Comparison of ENCODE assay signal across 8 mouse cellular contexts in the genomic region with DNA sequence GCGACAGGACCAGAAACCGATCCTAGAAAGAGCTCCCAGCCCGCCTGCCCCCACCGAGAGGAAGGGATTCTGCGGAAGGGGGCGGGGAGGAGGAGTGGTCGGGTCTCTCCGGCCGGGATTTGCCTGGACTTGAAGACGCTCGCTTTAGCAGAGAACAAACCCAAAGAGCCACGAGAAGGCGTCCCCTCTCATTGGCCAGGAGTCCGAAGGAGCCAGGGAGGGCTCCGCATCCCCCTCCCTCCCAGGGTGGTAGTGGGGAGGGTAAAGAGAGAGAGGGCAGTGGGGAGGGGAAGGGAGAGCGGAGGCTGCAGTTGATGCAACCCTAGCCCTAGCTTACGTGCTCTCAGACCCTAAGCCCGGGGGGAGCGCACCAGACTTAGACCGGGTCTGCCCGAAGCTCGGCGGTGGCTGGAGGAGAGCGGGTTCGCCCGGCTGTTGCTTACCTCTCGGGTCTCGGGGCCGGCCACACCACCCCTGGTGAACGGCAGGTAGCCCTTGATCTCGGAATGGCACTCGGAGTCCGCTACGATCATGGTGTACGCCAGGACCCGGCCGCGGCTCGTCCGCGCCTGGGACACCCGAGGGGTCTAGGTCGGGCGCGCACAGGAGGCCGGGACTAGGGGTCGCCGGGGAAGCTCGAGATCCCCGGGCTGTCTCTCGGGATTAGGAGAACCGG. TPM values are rescaled to one million over a fixed set of nuclear protein-coding genes. Genes with fewer than 3 reads are reported as not detected.
DNase-seq lines count a peak whose midpoint lies in the region; ATAC-seq and TF ChIP-seq lines count a peak whose summit lies in the region.

No protein-coding gene starts in this region.

- peak overlapping the region; percentile 74 for H3K9ac ChIP-seq in embryonic facial prominence, embryonic 14.5 days (ENCODE audit: low read depth, low read length)
- peak overlapping the region; percentile 72 for H3K9ac ChIP-seq in heart, adult 2 months (ENCODE audit: low read depth, low read length)
- peak overlapping the region; percentile 88 for H3K9ac ChIP-seq in liver, embryonic 11.5 days (ENCODE audit: low read depth, low read length)

- peak; percentile 56 to 63 for DNase-seq in B cell, adult 2 months
- DNase-seq in adrenal gland, postnatal 25 days: peak; percentile 76
- peak; percentile 95 for DNase-seq in embryonic facial prominence, embryonic 14.5 days (ENCODE audit: low spot score)
- peak; percentile 80 to 82 for DNase-seq in heart, adult 2 months
- DNase-seq in kidney, adult 2 months: peak; percentile 95
- DNase-seq in liver, embryonic 11.5 days (ENCODE audit: low spot score): peak; percentile 80
- DNase-seq in natural killer cell, adult 2 months (ENCODE audit: low spot score in 2 of 2): peak; percentile 32 to 34

- H3K27me3 ChIP-seq in embryonic facial prominence, embryonic 14.5 days (replicated peaks; ENCODE audit: control insufficient read depth, insufficient read depth, low read length): no peaks in the 10 kb centered on the region
- no peaks in the 10 kb centered on the region for H3K27me3 ChIP-seq in heart, adult 2 months (ENCODE audit: control insufficient read depth, insufficient read depth, low read length)
- no peaks in the 10 kb centered on the region for H3K27me3 ChIP-seq in kidney, adult 2 months (replicated peaks; ENCODE audit: control insufficient read depth, insufficient read depth, low read length)
- H3K27me3 ChIP-seq in liver, embryonic 11.5 days (replicated peaks; ENCODE audit: control insufficient read depth, insufficient read depth, low read length): no peaks in the 10 kb centered on the region
- no peaks in the 10 kb centered on the region for H3K27me3 ChIP-seq in testis, adult 2 months (ENCODE audit: control insufficient read depth, insufficient read depth, low read length)

- TF ChIP-seq POLR2A in heart, adult 2 months (IDR thresholded peaks at IDR 0.05; ENCODE audit: insufficient read depth, low read depth, low read length): no peak
- peak; percentile 5 for TF ChIP-seq POLR2A in kidney, adult 2 months (IDR thresholded peaks at IDR 0.05; ENCODE audit: low read depth, low read length)
- no peak for TF ChIP-seq POLR2A in testis, adult 2 months (IDR thresholded peaks at IDR 0.05; ENCODE audit: control insufficient read depth, low read depth, low read length)

- TF ChIP-seq CTCF in heart, adult 2 months (IDR thresholded peaks at IDR 0.05): no peak
- TF ChIP-seq CTCF in kidney, adult 2 months (conservative IDR thresholded peaks at IDR 0.05; ENCODE audit: insufficient read depth, insufficient read length, low read depth, low read length): no peak
- TF ChIP-seq CTCF in testis, adult 2 months (IDR thresholded peaks at IDR 0.05; ENCODE audit: control insufficient read depth, insufficient read depth, insufficient replicate concordance, low read depth, low read length): no peak

- peak overlapping the region; percentile 85 for H3K4me2 ChIP-seq in embryonic facial prominence, embryonic 14.5 days (ENCODE audit: low read depth, low read length)
- peak overlapping the region; percentile 93 for H3K4me2 ChIP-seq in liver, embryonic 11.5 days

- peaks cover 7% of the 10 kb centered on the region; the same call in 1 of the 2 replicates for H3K4me1 ChIP-seq in embryonic facial prominence, embryonic 14.5 days (ENCODE audit: control insufficient read depth, insufficient read depth, low read length)
- peaks cover 2% of the 10 kb centered on the region; the same call in 1 of the 2 replicates for H3K4me1 ChIP-seq in heart, adult 2 months (ENCODE audit: control insufficient read depth, insufficient read depth, low read length)
- H3K4me1 ChIP-seq in kidney, adult 2 months (ENCODE audit: control insufficient read depth, insufficient read depth, low read length): peaks cover 17% of the 10 kb centered on the region; the same call in 1 of the 2 replicates
- H3K4me1 ChIP-seq in liver, embryonic 11.5 days (replicated peaks; ENCODE audit: control insufficient read depth, insufficient read depth, low read length): peaks cover 51% of the 10 kb centered on the region
- H3K4me1 ChIP-seq in testis, adult 2 months (ENCODE audit: control insufficient read depth, insufficient read depth, low read length): peaks cover 20% of the 10 kb centered on the region

- peak overlapping the region; percentile 76 for H3K4me3 ChIP-seq in embryonic facial prominence, embryonic 14.5 days (ENCODE audit: low read depth, low read length)
- H3K4me3 ChIP-seq in heart, adult 2 months: peak overlapping the region; percentile 68
- peak overlapping the region; percentile 75 for H3K4me3 ChIP-seq in kidney, adult 2 months (ENCODE audit: insufficient read depth, low read depth, low read length)
- H3K4me3 ChIP-seq in liver, embryonic 11.5 days (ENCODE audit: low read depth, low read length): peak overlapping the region; percentile 90
- H3K4me3 ChIP-seq in testis, adult 2 months (ENCODE audit: control insufficient read depth, low read depth, low read length): peak overlapping the region; percentile 86

- no peak for TF ChIP-seq EP300 in heart, adult 2 months (IDR thresholded peaks at IDR 0.05; ENCODE audit: insufficient read depth, low read depth, low read length)

- peak; percentile 77 for ATAC-seq in embryonic facial prominence, embryonic 14.5 days (ENCODE audit: low read depth)
- peak; percentile 21; the same call in 1 of the 2 replicates for ATAC-seq in liver, embryonic 11.5 days (replicated peaks; ENCODE audit: low FRiP score)

- under 1% methylated on average over 30 of the region's 52 CpGs for WGBS in embryonic facial prominence, embryonic 14.5 days
- under 1% methylated on average over 52 of the region's 52 CpGs for WGBS in heart, adult 2 months
- under 1% methylated on average over 52 of the region's 52 CpGs for WGBS in kidney, adult 2 months
- under 1% methylated on average over 51 of the region's 52 CpGs for WGBS in liver, embryonic 11.5 days

- no peaks in the 10 kb centered on the region; the same call in 1 of the 2 replicates for H3K79me2 ChIP-seq in heart, adult 2 months (replicated peaks; ENCODE audit: control insufficient read depth, insufficient read depth, low read length)

- intact Hi-C loops in heart, adult 2 months (cut with DNase I): loop anchor here (5.0 to 10.0 kb wide), 3 partner anchors 157 to 295 kb away; partner anchors contain the start of genes Rcc1 and Ythdf2

- H3K9me3 ChIP-seq in embryonic facial prominence, embryonic 14.5 days (ENCODE audit: control insufficient read depth, low read length): no peaks in the 10 kb centered on the region
- H3K9me3 ChIP-seq in liver, embryonic 11.5 days (ENCODE audit: control insufficient read depth, low read length): no peaks in the 10 kb centered on the region

- peak overlapping the region; percentile 74 for H3K27ac ChIP-seq in embryonic facial prominence, embryonic 14.5 days (replicated peaks; ENCODE audit: low read depth, low read length)
- peak overlapping the region; percentile 66 for H3K27ac ChIP-seq in heart, adult 2 months
- peak overlapping the region; percentile 62 for H3K27ac ChIP-seq in kidney, adult 2 months (ENCODE audit: insufficient read depth, low read depth, low read length)
- peak overlapping the region; percentile 77 for H3K27ac ChIP-seq in liver, embryonic 11.5 days (ENCODE audit: low read depth, low read length)
- peak overlapping the region; percentile 80 for H3K27ac ChIP-seq in testis, adult 2 months (ENCODE audit: control insufficient read depth, insufficient read depth, low read depth, low read length)

- no peaks in the 10 kb centered on the region for H3K36me3 ChIP-seq in embryonic facial prominence, embryonic 14.5 days (ENCODE audit: control insufficient read depth, insufficient read depth, low read length)
- H3K36me3 ChIP-seq in heart, adult 2 months (ENCODE audit: control insufficient read depth, insufficient read depth, low read length): no peaks in the 10 kb centered on the region
- H3K36me3 ChIP-seq in kidney, adult 2 months (ENCODE audit: control insufficient read depth, insufficient read depth, low read length): no peaks in the 10 kb centered on the region
- no peaks in the 10 kb centered on the region for H3K36me3 ChIP-seq in liver, embryonic 11.5 days (ENCODE audit: control insufficient read depth, insufficient read depth, low read length)
- no peaks in the 10 kb centered on the region for H3K36me3 ChIP-seq in testis, adult 2 months (ENCODE audit: control insufficient read depth, insufficient read depth, low read length)

RNA-seq across cellular contexts. Expression of gene Sesn2, which starts 0.5 kb away (rescaled TPM):
- total RNA-seq in adrenal gland, postnatal 25 days (2021): 20.6 and 24.1 TPM in 2 replicates
- polyA plus RNA-seq in embryonic facial prominence, embryonic 14.5 days (2014; fragmentation: Nextera tagmentation; extraction: Ambion mirVana): 6.2 and 6.4 TPM in 2 replicates
- 1 to 10 TPM; 2.5 to 3.3 TPM for total RNA-seq in heart, adult 2 months (2021)
- polyA plus RNA-seq in heart, adult 2 months (2012; rRNA removed): 3.4 and 4.3 TPM in 2 replicates
- polyA plus RNA-seq in kidney, adult 2 months (2012; rRNA removed): 26.7 and 29.4 TPM in 2 replicates
- 10.2 and 10.5 TPM in 2 replicates for polyA plus RNA-seq in liver, embryonic 11.5 days (2014; fragmentation: Nextera tagmentation; extraction: Ambion mirVana)
- polyA plus RNA-seq in testis, adult 2 months (2012; rRNA removed): 18.0 and 19.4 TPM in 2 replicates

RNA-seq across cellular contexts. Expression of gene Atpif1, which starts 23.7 kb away (rescaled TPM):
- total RNA-seq in adrenal gland, postnatal 25 days (2021): 426 and 437 TPM in 2 replicates
- polyA plus RNA-seq in embryonic facial prominence, embryonic 14.5 days (2014; fragmentation: Nextera tagmentation; extraction: Ambion mirVana): 984 and 996 TPM in 2 replicates
- total RNA-seq in heart, adult 2 months (2021): 100 to 1,000 TPM; 287 to 299 TPM
- polyA plus RNA-seq in heart, adult 2 months (2012; rRNA removed): 146 and 164 TPM in 2 replicates
- polyA plus RNA-seq in kidney, adult 2 months (2012; rRNA removed): 346 and 485 TPM in 2 replicates
- polyA plus RNA-seq in liver, embryonic 11.5 days (2014; fragmentation: Nextera tagmentation; extraction: Ambion mirVana): 1,813 and 1,952 TPM in 2 replicates
- polyA plus RNA-seq in testis, adult 2 months (2012; rRNA removed): 328 TPM in 2 replicates

RNA-seq across cellular contexts. Expression of gene Dnajc8, which starts 25.6 kb away (rescaled TPM):
- total RNA-seq in adrenal gland, postnatal 25 days (2021): 114 and 119 TPM in 2 replicates
- 133 and 136 TPM in 2 replicates for polyA plus RNA-seq in embryonic facial prominence, embryonic 14.5 days (2014; fragmentation: Nextera tagmentation; extraction: Ambion mirVana)
- 10 to 100 TPM; 53.3 to 58.8 TPM for total RNA-seq in heart, adult 2 months (2021)
- polyA plus RNA-seq in heart, adult 2 months (2012; rRNA removed): 29.1 and 40.0 TPM in 2 replicates
- 22.2 and 32.2 TPM in 2 replicates for polyA plus RNA-seq in kidney, adult 2 months (2012; rRNA removed)
- polyA plus RNA-seq in liver, embryonic 11.5 days (2014; fragmentation: Nextera tagmentation; extraction: Ambion mirVana): 241 and 245 TPM in 2 replicates
- polyA plus RNA-seq in testis, adult 2 months (2012; rRNA removed): 22.8 and 24.8 TPM in 2 replicates

RNA-seq across cellular contexts. Expression of gene Med18, which starts 46.0 kb away (rescaled TPM):
- total RNA-seq in adrenal gland, postnatal 25 days (2021): 9.4 and 10.7 TPM in 2 replicates
- polyA plus RNA-seq in embryonic facial prominence, embryonic 14.5 days (2014; fragmentation: Nextera tagmentation; extraction: Ambion mirVana): 6.6 and 8.5 TPM in 2 replicates
- 1 to 10 TPM; 3.5 to 4.5 TPM for total RNA-seq in heart, adult 2 months (2021)
- 2.1 and 2.2 TPM in 2 replicates for polyA plus RNA-seq in heart, adult 2 months (2012; rRNA removed)
- polyA plus RNA-seq in kidney, adult 2 months (2012; rRNA removed): 2.4 and 2.9 TPM in 2 replicates
- 24.6 and 24.7 TPM in 2 replicates for polyA plus RNA-seq in liver, embryonic 11.5 days (2014; fragmentation: Nextera tagmentation; extraction: Ambion mirVana)
- 3.0 and 3.1 TPM in 2 replicates for polyA plus RNA-seq in testis, adult 2 months (2012; rRNA removed)

RNA-seq across cellular contexts. Expression of gene Ptafr, which starts 54.1 kb away (rescaled TPM):
- 0.76 and 0.97 TPM in 2 replicates for total RNA-seq in adrenal gland, postnatal 25 days (2021)
- 0.55 and 0.58 TPM in 2 replicates for polyA plus RNA-seq in embryonic facial prominence, embryonic 14.5 days (2014; fragmentation: Nextera tagmentation; extraction: Ambion mirVana)
- total RNA-seq in heart, adult 2 months (2021): 1 to 10 TPM; 1.7 to 1.8 TPM
- polyA plus RNA-seq in heart, adult 2 months (2012; rRNA removed): 3.1 and 4.4 TPM in 2 replicates
- 1.4 and 2.2 TPM in 2 replicates for polyA plus RNA-seq in kidney, adult 2 months (2012; rRNA removed)
- 0.73 and 0.85 TPM in 2 replicates for polyA plus RNA-seq in liver, embryonic 11.5 days (2014; fragmentation: Nextera tagmentation; extraction: Ambion mirVana)
- polyA plus RNA-seq in testis, adult 2 months (2012; rRNA removed): 0.28 and 0.46 TPM in 2 replicates

Comparison
In these comparisons a context has a peak if more than half of its experiments do, and no peak if none do; other contexts are left out.
1. Peak in every context shown above with its lines: DNase-seq, ATAC-seq, H3K4me3 ChIP-seq and H3K27ac ChIP-seq.
2. DNase-seq: peak in every context shown above with its lines; median percentile 95 in embryonic facial prominence, embryonic 14.5 days; 95 in kidney, adult 2 months; 81 in heart, adult 2 months; 80 in liver, embryonic 11.5 days; 76 in adrenal gland, postnatal 25 days; 60 in B cell, adult 2 months; 33 in natural killer cell, adult 2 months.